Comparison of ENCODE assay signal across 21 mouse cellular contexts in the genomic region with DNA sequence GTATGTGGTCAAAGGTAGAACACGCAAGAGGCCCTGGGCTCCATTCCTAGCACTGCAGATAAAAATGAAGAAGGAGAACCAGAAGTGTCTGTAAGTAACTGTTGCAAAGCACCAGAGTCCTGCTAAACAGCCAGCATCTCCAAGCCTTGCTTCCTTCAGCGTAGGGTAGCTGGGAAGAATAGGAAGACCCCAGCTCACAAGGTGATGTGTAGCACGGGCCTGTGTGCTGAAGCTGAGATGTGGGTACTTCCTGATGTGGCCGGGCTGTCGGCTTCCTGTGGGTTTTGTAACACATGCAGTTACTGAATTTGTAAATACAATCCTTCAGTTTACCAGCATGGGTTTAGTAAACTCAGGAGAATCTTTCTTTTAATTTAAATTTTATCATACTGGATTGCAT. TPM values are rescaled to one million over a fixed set of nuclear protein-coding genes. Genes with fewer than 3 reads are reported as not detected.
DNase-seq lines count a peak whose midpoint lies in the region; ATAC-seq and TF ChIP-seq lines count a peak whose summit lies in the region.
"Had no signal": no experiment of that assay in that cellular context is flagged by ENCODE, and none has a peak within 500 bp of the region (broad histone marks: within the 10 kb centered on the region; RNA-seq: fewer than 3 reads in every experiment).

No protein-coding gene starts in this region.

- TF ChIP-seq POLR2A in heart, adult 2 months (IDR thresholded peaks at IDR 0.05; ENCODE audit: insufficient read depth, low read depth, low read length) = no peak

- peaks cover 32% of the 10 kb centered on the region for H3K36me3 ChIP-seq in heart, embryonic 16.5 days (ENCODE audit: control insufficient read depth, insufficient read depth)
- peaks cover 31% of the 10 kb centered on the region for H3K36me3 ChIP-seq in heart, adult 2 months (ENCODE audit: control insufficient read depth, insufficient read depth, low read length)
- H3K36me3 ChIP-seq in neural tube, embryonic 15.5 days = peaks cover 32% of the 10 kb centered on the region

- WGBS in heart, embryonic 16.5 days = 86% methylated on average over 5 of the region's 5 CpGs
- WGBS in heart, adult 2 months = 76% methylated on average over 5 of the region's 5 CpGs
- WGBS in neural tube, embryonic 15.5 days = 88% methylated on average over 5 of the region's 5 CpGs

- no peak overlapping the region for H3K4me3 ChIP-seq in heart, embryonic 16.5 days (ENCODE audit: low read length)
- H3K4me3 ChIP-seq in heart, adult 2 months = no peak overlapping the region
- no peak overlapping the region for H3K4me3 ChIP-seq in left cerebral cortex, adult 2 months
- H3K4me3 ChIP-seq in neural tube, embryonic 15.5 days (replicated peaks) = no peak overlapping the region
- H3K4me3 ChIP-seq: embryonic facial prominence, embryonic 15.5 days; heart, embryonic 13.5 days; limb, embryonic 15.5 days; liver, embryonic 15.5 days; midbrain, embryonic 12.5 days; stomach, embryonic 15.5 days had no signal

- H3K4me1 ChIP-seq in heart, embryonic 16.5 days (ENCODE audit: control insufficient read depth, insufficient read depth, low read length) = peaks cover 26% of the 10 kb centered on the region
- H3K4me1 ChIP-seq in heart, adult 2 months (ENCODE audit: control insufficient read depth, insufficient read depth, low read length) = peaks cover 7% of the 10 kb centered on the region
- peaks cover 25% of the 10 kb centered on the region for H3K4me1 ChIP-seq in neural tube, embryonic 15.5 days

- peaks cover 1% of the 10 kb centered on the region; the same call in 1 of the 2 replicates for H3K79me2 ChIP-seq in heart, adult 2 months (replicated peaks; ENCODE audit: control insufficient read depth, insufficient read depth, low read length)

- DNase-seq in heart, adult 2 months = no peak
- DNase-seq in left cerebral cortex, adult 2 months (ENCODE audit: extremely low spot score in 1 of 2, low spot score in 2 of 2) = no peak
- no peak for DNase-seq in left cerebral cortex, postnatal 25 days (ENCODE audit: low spot score in 2 of 2)
- DNase-seq in adrenal gland, adult 2 months = no peak
- DNase-seq in gastrocnemius, adult 18-20 months (ENCODE audit: low spot score) = no peak
- DNase-seq: adrenal gland, postnatal 25 days; cerebellum, adult 11-12 months; kidney, adult 18-20 months had no signal

- TF ChIP-seq CTCF in heart, adult 2 months (IDR thresholded peaks at IDR 0.05) = no peak
- TF ChIP-seq CTCF in left cerebral cortex, adult 2 months (IDR thresholded peaks at IDR 0.05) = no peak

- H3K4me2 ChIP-seq in heart, embryonic 16.5 days (ENCODE audit: low read depth, low read length) = no peak overlapping the region
- no peak overlapping the region for H3K4me2 ChIP-seq in neural tube, embryonic 15.5 days
- H3K4me2 ChIP-seq: embryonic facial prominence, embryonic 15.5 days; heart, embryonic 13.5 days; limb, embryonic 15.5 days; liver, embryonic 15.5 days; midbrain, embryonic 12.5 days; stomach, embryonic 15.5 days had no signal

- no peak for TF ChIP-seq EP300 in heart, adult 2 months (IDR thresholded peaks at IDR 0.05; ENCODE audit: insufficient read depth, low read depth, low read length)

- ATAC-seq in heart, embryonic 16.5 days (replicated peaks; ENCODE audit: extremely low read depth, insufficient read depth, low FRiP score) = no peak
- no peak for ATAC-seq in neural tube, embryonic 15.5 days (ENCODE audit: low FRiP score)
- ATAC-seq: activated CD4-positive, CD25-positive, alpha-beta regulatory T cell, adult 4 months had no signal

- peak overlapping the region; percentile 45 for H3K27ac ChIP-seq in heart, embryonic 16.5 days (ENCODE audit: low read length)
- no peak overlapping the region for H3K27ac ChIP-seq in heart, adult 2 months
- H3K27ac ChIP-seq in left cerebral cortex, adult 2 months = peak overlapping the region; percentile 71; the same call in 1 of the 2 replicates
- H3K27ac ChIP-seq in neural tube, embryonic 15.5 days (replicated peaks) = peak overlapping the region; percentile 18; the same call in 1 of the 2 replicates
- H3K27ac ChIP-seq: heart, embryonic 13.5 days; kidney, postnatal 0 days; limb, embryonic 15.5 days; liver, embryonic 15.5 days; macrophage; midbrain, embryonic 12.5 days had no signal

- no peaks in the 10 kb centered on the region for H3K27me3 ChIP-seq in heart, embryonic 16.5 days (ENCODE audit: control insufficient read depth, insufficient read depth, low read length)
- H3K27me3 ChIP-seq in heart, adult 2 months (ENCODE audit: control insufficient read depth, insufficient read depth, low read length) = no peaks in the 10 kb centered on the region
- H3K27me3 ChIP-seq in neural tube, embryonic 15.5 days (replicated peaks) = no peaks in the 10 kb centered on the region
- H3K27me3 ChIP-seq: embryonic facial prominence, embryonic 15.5 days; heart, embryonic 13.5 days; limb, embryonic 15.5 days; liver, embryonic 15.5 days; midbrain, embryonic 12.5 days; stomach, embryonic 15.5 days had no signal

- no peaks in the 10 kb centered on the region for H3K9me3 ChIP-seq in heart, embryonic 16.5 days (replicated peaks; ENCODE audit: control insufficient read depth, low read length)
- no peaks in the 10 kb centered on the region for H3K9me3 ChIP-seq in neural tube, embryonic 15.5 days (replicated peaks)
- H3K9me3 ChIP-seq: embryonic facial prominence, embryonic 15.5 days; G1E; heart, embryonic 13.5 days; limb, embryonic 15.5 days; liver, embryonic 15.5 days; midbrain, embryonic 12.5 days; stomach, embryonic 15.5 days had no signal

- no peak overlapping the region for H3K9ac ChIP-seq in heart, embryonic 16.5 days (ENCODE audit: low read length)
- no peak overlapping the region for H3K9ac ChIP-seq in heart, adult 2 months (ENCODE audit: low read depth, low read length)
- H3K9ac ChIP-seq in neural tube, embryonic 15.5 days (replicated peaks) = no peak overlapping the region
- H3K9ac ChIP-seq: embryonic facial prominence, embryonic 15.5 days; heart, embryonic 13.5 days; limb, embryonic 15.5 days; liver, embryonic 15.5 days; stomach, embryonic 15.5 days had no signal

- intact Hi-C loops in heart, adult 2 months (cut with DNase I) = no loop called here
- intact Hi-C loops in left cerebral cortex, adult 2 months (cut with DNase I) = no loop called here
- intact Hi-C loops in left cerebral cortex, postnatal 25 days (cut with DNase I) = no loop called here

RNA-seq across cellular contexts. Expression of a gene that starts 5.2 kb away (rescaled TPM):
- polyA plus RNA-seq in heart, embryonic 16.5 days (2015; fragmentation: Nextera tagmentation; extraction: Ambion mirVana) = 54.7 and 55.7 TPM in 2 replicates
- total RNA-seq in heart, adult 2 months (2021) = 10 to 100 TPM; 68.6 to 80.4 TPM
- 20.4 and 37.3 TPM in 2 replicates for polyA plus RNA-seq in heart, adult 2 months (2012; rRNA removed)
- 100 to 1,000 TPM; 106 to 110 TPM for total RNA-seq in left cerebral cortex, adult 2 months (2021)
- 10 to 100 TPM; 91.4 to 99.5 TPM for total RNA-seq in left cerebral cortex, postnatal 25 days (2021)
- 44.0 and 46.7 TPM in 2 replicates for polyA plus RNA-seq in neural tube, embryonic 15.5 days (2015; fragmentation: Nextera tagmentation; extraction: Ambion mirVana)
- total RNA-seq in adrenal gland, adult 2 months (2021) = 10 to 100 TPM; 39.4 to 46.2 TPM
- polyA plus RNA-seq in adrenal gland, adult 2 months (2012; rRNA removed) = 10.7 and 11.2 TPM in 2 replicates
- total RNA-seq in gastrocnemius, adult 18-20 months (2021) = 10 to 100 TPM; 42.2 to 43.5 TPM

RNA-seq across cellular contexts. Expression of a gene that starts 27.8 kb away (rescaled TPM):
- 11.0 and 11.2 TPM in 2 replicates for polyA plus RNA-seq in heart, embryonic 16.5 days (2015; fragmentation: Nextera tagmentation; extraction: Ambion mirVana)
- 10 to 100 TPM; 22.6 to 27.0 TPM for total RNA-seq in heart, adult 2 months (2021)
- polyA plus RNA-seq in heart, adult 2 months (2012; rRNA removed) = 16.8 and 20.6 TPM in 2 replicates
- total RNA-seq in left cerebral cortex, adult 2 months (2021) = 1 to 10 TPM; 7.4 to 7.9 TPM
- total RNA-seq in left cerebral cortex, postnatal 25 days (2021) = 1 to 10 TPM; 5.0 to 6.6 TPM
- 0.78 and 0.96 TPM in 2 replicates for polyA plus RNA-seq in neural tube, embryonic 15.5 days (2015; fragmentation: Nextera tagmentation; extraction: Ambion mirVana)
- total RNA-seq in adrenal gland, adult 2 months (2021) = 1 to 10 TPM; 5.1 to 5.3 TPM
- 0.65 and 1.1 TPM in 2 replicates for polyA plus RNA-seq in adrenal gland, adult 2 months (2012; rRNA removed)
- total RNA-seq in gastrocnemius, adult 18-20 months (2021) = 1 to 10 TPM; 1.1 to 2.9 TPM
- total RNA-seq: neutrophil, adult 5-6 weeks had no signal
- polyA plus RNA-seq: G1E had no signal

RNA-seq across cellular contexts. Expression of a gene that starts 31.6 kb away (rescaled TPM):
- 7.9 and 8.8 TPM in 2 replicates for polyA plus RNA-seq in heart, embryonic 16.5 days (2015; fragmentation: Nextera tagmentation; extraction: Ambion mirVana)
- 1 to 10 TPM; 6.6 to 7.4 TPM for total RNA-seq in heart, adult 2 months (2021)
- 4.9 and 6.6 TPM in 2 replicates for polyA plus RNA-seq in heart, adult 2 months (2012; rRNA removed)
- total RNA-seq in left cerebral cortex, adult 2 months (2021) = 10 to 100 TPM; 57.4 to 58.1 TPM
- total RNA-seq in left cerebral cortex, postnatal 25 days (2021) = 10 to 100 TPM; 54.0 to 58.6 TPM
- 12.0 and 12.6 TPM in 2 replicates for polyA plus RNA-seq in neural tube, embryonic 15.5 days (2015; fragmentation: Nextera tagmentation; extraction: Ambion mirVana)
- total RNA-seq in adrenal gland, adult 2 months (2021) = 10 to 100 TPM; 32.0 to 35.3 TPM
- polyA plus RNA-seq in adrenal gland, adult 2 months (2012; rRNA removed) = 26.5 and 27.1 TPM in 2 replicates
- 1 to 10 TPM; 1.5 to 1.8 TPM for total RNA-seq in gastrocnemius, adult 18-20 months (2021)

RNA-seq across cellular contexts. Expression of a gene that starts 52.4 kb away (rescaled TPM):
- 98.6 and 99.3 TPM in 2 replicates for polyA plus RNA-seq in heart, embryonic 16.5 days (2015; fragmentation: Nextera tagmentation; extraction: Ambion mirVana)
- 100 to 1,000 TPM in 1 of 2 experiments, 10 to 100 TPM in 1; 85.8 to 101 TPM for total RNA-seq in heart, adult 2 months (2021)
- polyA plus RNA-seq in heart, adult 2 months (2012; rRNA removed) = 70.1 and 94.1 TPM in 2 replicates
- total RNA-seq in left cerebral cortex, adult 2 months (2021) = 10 to 100 TPM; 51.8 to 56.1 TPM
- total RNA-seq in left cerebral cortex, postnatal 25 days (2021) = 10 to 100 TPM; 56.9 to 60.6 TPM
- polyA plus RNA-seq in neural tube, embryonic 15.5 days (2015; fragmentation: Nextera tagmentation; extraction: Ambion mirVana) = 66.1 and 69.8 TPM in 2 replicates
- 100 to 1,000 TPM; 134 to 232 TPM for total RNA-seq in adrenal gland, adult 2 months (2021)
- 220 and 262 TPM in 2 replicates for polyA plus RNA-seq in adrenal gland, adult 2 months (2012; rRNA removed)
- 10 to 100 TPM; 33.4 to 44.6 TPM for total RNA-seq in gastrocnemius, adult 18-20 months (2021)
